Mouse (Mus musculus) liver, adult 2 months (tissue): ENCODE results near the gene Olfr1512. TPM values are rescaled to one million over a fixed set of nuclear protein-coding genes. Genes with fewer than 3 reads are reported as not detected.
A peak's percentile ranks its signal among the peaks of the same experiment; 100 is the strongest.

Experiments
- DNase-seq: peaks from one replicate; pipeline ENCODE4 v3.0.0-alpha.2; 2011; ENCODE audit warnings: low read depth, low spot score; ENCODE audit errors: extremely low read depth
- H3K27ac ChIP-seq: fragments of 200-500 bp; replicated peaks from 2 replicates; pipeline ENCODE4 v1.5.1; 2012; ENCODE audit warnings: low read depth, mild to moderate bottlenecking, control low read depth, inconsistent platforms, low read length; ENCODE audit not compliant: insufficient read depth
- H3K27me3 ChIP-seq: fragments of 200-500 bp; 2 replicates; pipeline ENCODE4 v1.6.1; 2012; ENCODE audit warnings: mild to moderate bottlenecking, moderate library complexity, low read length, inconsistent platforms; ENCODE audit not compliant: control insufficient read depth, insufficient read depth
- H3K36me3 ChIP-seq: fragments of 200-500 bp; 2 replicates; pipeline ENCODE4 v1.6.1; 2012; ENCODE audit warnings: low read length, inconsistent platforms; ENCODE audit not compliant: control insufficient read depth, insufficient read depth
- H3K4me1 ChIP-seq: fragments of 200-500 bp; 2 replicates; pipeline ENCODE4 v1.6.1; 2011; ENCODE audit warnings: low read length; ENCODE audit not compliant: control insufficient read depth, insufficient read depth
- H3K4me3 ChIP-seq: fragments of 200-500 bp; 2 replicates; pipeline ENCODE4 v1.5.1; 2011; ENCODE audit warnings: low read depth, mild to moderate bottlenecking, control low read depth, low read length, moderate library complexity; ENCODE audit not compliant: insufficient read depth
- H3K79me2 ChIP-seq: fragments of 200-500 bp; 2 replicates; pipeline ENCODE4 v1.6.1; 2012; ENCODE audit warnings: inconsistent platforms, mild to moderate bottlenecking, low read length, moderate library complexity; ENCODE audit not compliant: control insufficient read depth, insufficient read depth
- H3K9ac ChIP-seq: fragments of 200-500 bp; 2 replicates; pipeline ENCODE4 v1.6.1; 2012; ENCODE audit warnings: low read depth, mild to moderate bottlenecking, control low read depth, inconsistent platforms, low read length
- CTCF ChIP-seq: fragments of 200-500 bp; IDR thresholded peaks from 2 replicates; pipeline ENCODE4 v1.5.1; 2011; ENCODE audit warnings: low read depth, low read length, control low read depth
- POLR2A ChIP-seq: fragments of 200-500 bp; IDR thresholded peaks from 2 replicates; pipeline ENCODE4 v1.6.1; 2011; ENCODE audit warnings: low read length, control low read depth; ENCODE audit not compliant: insufficient read depth; ENCODE audit errors: extremely low read depth
- WGBS: fragments of 180-500 bp; shearing (Covaris S2); methylation state at CpG from one replicate; pipeline ENCODE4 v1.1.7; 2018; 5-methylcytosine and 5-hydroxymethylcytosine counted together
- polyA plus RNA-seq: library from polyadenylated mRNA; depleted of rRNA; stranded (reverse); fragments of >200 nt; gene quantifications from 2 replicates; pipeline ENCODE4 v1.2.3, GENCODE M21; 2012
- total RNA-seq: library from RNA; depleted of rRNA; stranded (reverse); fragments of >200 nt; gene quantifications from 2 replicates; pipeline ENCODE4 v1.2.3, GENCODE M21; 2014

The Olfr1512 gene
- total and polyA plus RNA-seq, 2 experiments: not detected

DNA sequence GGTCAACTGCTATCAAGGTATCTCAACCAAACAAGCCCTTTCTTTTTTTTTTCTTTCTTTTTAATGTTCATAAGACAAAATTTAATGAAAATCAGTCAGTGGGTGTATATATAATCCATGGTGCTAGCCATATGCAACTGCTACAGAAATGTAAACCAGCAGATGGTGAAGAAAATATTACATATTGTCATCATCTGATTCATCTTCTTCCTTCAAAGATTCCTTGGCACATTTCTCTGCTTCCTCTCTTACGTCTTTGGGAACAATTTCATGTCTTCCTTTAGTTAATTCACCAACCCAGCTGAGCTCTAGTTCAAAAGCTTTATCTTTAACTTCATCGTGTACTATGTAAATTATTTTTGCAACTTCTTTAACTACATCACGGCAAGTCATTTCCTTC is 10.2 kb downstream of the Olfr1512 start:
- Histone ChIP-seq H3K4me1 (no peaks in the 10 kb centered on the region), H3K4me3 (no peak overlapping the region), H3K79me2 (no peaks in the 10 kb centered on the region), H3K9ac (no peak overlapping the region), H3K36me3 (no peaks in the 10 kb centered on the region), H3K27ac (no peak overlapping the region), H3K27me3 (no peaks in the 10 kb centered on the region)
- no peak for DNase-seq
- TF ChIP-seq CTCF (no peak), POLR2A (no peak)
- WGBS: 82% methylated on average over 3 of the region's 3 CpGs

DNA sequence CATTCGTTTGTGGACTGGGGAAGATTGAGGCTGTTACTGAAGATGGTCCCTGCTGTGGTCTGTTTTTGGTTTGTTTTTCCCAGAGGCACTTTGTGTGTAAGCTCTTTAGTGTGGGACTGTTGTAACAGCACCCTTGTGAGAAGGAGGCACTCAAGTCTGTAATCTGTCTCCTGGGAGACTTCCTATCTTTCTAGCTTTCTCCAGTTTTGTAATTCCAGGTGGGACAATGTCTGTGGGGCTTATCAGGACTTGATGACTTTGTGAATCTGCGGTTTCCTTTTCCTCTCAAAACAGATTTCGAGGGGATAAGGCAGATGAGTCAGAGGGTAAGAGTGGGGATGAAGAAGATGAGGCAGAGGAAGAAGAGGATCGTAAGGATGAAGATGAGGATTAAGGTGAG is 22.7 kb downstream of the Olfr1512 start, which contains the start of gene Olfr1513:
Gene Olfr1513 (minus strand): TSS at position 101 of the 400 bp plus-strand sequence.
- no peak within 1 kb of the TSS for H3K27ac ChIP-seq
- H3K27me3 ChIP-seq: no peaks in the 10 kb centered on the region
- H3K36me3 ChIP-seq: no peaks in the 10 kb centered on the region
- H3K4me3 ChIP-seq: no peak within 1 kb of the TSS
- H3K79me2 ChIP-seq: no peaks in the 10 kb centered on the region
- 64% methylated on average over 4 of the region's 4 CpGs for WGBS
- TF ChIP-seq CTCF (no peak), POLR2A (no peak)
- DNase-seq: no peak
- no peak within 1 kb of the TSS for H3K9ac ChIP-seq
- no peaks in the 10 kb centered on the region for H3K4me1 ChIP-seq

DNA sequence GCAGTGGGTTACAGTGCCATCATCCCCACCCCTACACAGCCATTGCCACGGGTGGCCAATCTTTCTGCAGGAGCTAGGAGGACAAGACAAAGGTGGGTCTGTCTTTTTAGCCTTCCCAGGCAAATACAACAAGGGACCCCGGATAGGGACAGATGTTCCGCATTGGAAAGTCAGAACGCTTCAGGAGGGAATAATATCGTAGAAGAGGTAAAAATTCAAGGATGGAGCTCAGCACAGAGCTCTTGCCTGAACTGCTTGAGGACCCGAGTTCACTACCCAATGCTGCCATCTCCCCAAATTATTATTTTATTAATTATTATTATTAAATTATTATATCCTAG is 39.5 kb downstream of the Olfr1512 start:
- H3K79me2 ChIP-seq: no peaks in the 10 kb centered on the region
- H3K9ac ChIP-seq: no peak overlapping the region
- DNase-seq: no peak
- TF ChIP-seq POLR2A (no peak), CTCF (no peak)
- WGBS: 72% methylated on average over 6 of the region's 6 CpGs
- no peaks in the 10 kb centered on the region for H3K27me3 ChIP-seq
- no peaks in the 10 kb centered on the region for H3K4me1 ChIP-seq
- H3K36me3 ChIP-seq: no peaks in the 10 kb centered on the region
- no peak overlapping the region for H3K27ac ChIP-seq
- no peak overlapping the region for H3K4me3 ChIP-seq

DNA sequence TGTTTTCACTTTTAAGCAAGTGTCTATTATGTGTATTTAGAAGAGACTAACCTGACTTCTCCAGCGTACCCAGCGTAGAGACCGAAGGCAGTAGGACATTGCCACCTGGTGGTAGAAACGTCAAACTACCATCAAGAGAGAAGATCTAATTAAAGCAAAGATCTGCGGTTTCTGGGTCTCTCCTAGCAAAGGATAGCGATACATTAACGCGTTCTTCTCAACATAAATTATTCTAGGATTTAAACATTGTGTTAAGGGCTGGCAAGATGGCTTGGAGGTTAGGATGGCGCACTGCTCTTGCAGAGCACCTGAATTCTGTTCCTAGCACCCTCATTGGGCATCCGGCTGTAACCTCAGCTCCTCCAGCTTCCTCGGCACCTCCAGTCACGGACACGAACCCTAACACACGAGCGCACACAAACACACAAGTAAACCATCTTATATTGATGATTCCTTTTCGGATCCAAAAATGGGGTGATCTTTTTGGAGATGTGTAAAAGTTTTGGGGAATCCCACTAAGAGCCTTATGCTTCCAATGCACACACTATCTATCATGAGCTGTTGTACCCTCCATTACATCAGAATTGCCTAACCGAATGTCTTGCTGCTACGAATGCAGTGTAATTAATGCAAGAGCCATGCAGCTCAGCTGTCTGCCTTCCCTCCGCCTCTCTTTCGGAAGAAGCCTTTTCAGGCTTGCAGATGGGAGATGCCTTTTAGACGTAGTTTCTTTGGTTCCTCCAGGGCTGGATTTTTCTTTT is 40.0 kb downstream of the Olfr1512 start:
- Histone ChIP-seq H3K4me1 (no peaks in the 10 kb centered on the region), H3K79me2 (no peaks in the 10 kb centered on the region)

DNA sequence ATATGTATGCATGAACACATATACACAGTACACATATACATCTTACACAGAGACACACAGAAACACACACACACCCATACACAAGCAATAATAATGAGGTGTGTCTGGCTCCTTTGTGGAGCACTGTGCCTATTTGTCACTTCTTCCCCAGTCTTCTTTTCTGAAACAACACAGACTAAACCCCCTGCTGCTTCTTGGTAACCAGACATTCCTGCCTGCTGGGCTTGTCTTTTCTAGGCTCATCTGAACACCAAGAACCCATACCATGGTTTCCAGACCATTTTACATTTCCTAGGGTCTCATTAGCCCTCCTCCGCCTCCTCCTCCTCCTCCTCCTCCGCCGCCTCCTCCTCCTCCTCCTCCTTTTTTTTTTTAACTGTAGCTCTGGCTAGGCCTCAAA is 46.8 kb downstream of the Olfr1512 start:
- Histone ChIP-seq H3K27me3 (peaks cover 7% of the 10 kb centered on the region; the same call in 1 of the 2 replicates), H3K9ac (no peak overlapping the region), H3K4me3 (no peak overlapping the region), H3K79me2 (no peaks in the 10 kb centered on the region), H3K4me1 (peaks cover 2% of the 10 kb centered on the region; the same call in 1 of the 2 replicates), H3K36me3 (no peaks in the 10 kb centered on the region), H3K27ac (no peak overlapping the region)
- DNase-seq: no peak
- TF ChIP-seq CTCF (no peak), POLR2A (no peak)
- WGBS: 76% methylated on average over 3 of the region's 3 CpGs

More for the DNA sequence above, 40.0 kb downstream of the Olfr1512 start:
- H3K27ac ChIP-seq: no peak overlapping the region
- H3K9ac ChIP-seq: no peak overlapping the region
- no peaks in the 10 kb centered on the region for H3K27me3 ChIP-seq
- TF ChIP-seq CTCF (peak; percentile 69), POLR2A (no peak)
- no peak overlapping the region for H3K4me3 ChIP-seq
- peak; percentile 62 for DNase-seq
- WGBS: 25% methylated on average over 21 of the region's 21 CpGs
- no peaks in the 10 kb centered on the region for H3K36me3 ChIP-seq

DNA sequence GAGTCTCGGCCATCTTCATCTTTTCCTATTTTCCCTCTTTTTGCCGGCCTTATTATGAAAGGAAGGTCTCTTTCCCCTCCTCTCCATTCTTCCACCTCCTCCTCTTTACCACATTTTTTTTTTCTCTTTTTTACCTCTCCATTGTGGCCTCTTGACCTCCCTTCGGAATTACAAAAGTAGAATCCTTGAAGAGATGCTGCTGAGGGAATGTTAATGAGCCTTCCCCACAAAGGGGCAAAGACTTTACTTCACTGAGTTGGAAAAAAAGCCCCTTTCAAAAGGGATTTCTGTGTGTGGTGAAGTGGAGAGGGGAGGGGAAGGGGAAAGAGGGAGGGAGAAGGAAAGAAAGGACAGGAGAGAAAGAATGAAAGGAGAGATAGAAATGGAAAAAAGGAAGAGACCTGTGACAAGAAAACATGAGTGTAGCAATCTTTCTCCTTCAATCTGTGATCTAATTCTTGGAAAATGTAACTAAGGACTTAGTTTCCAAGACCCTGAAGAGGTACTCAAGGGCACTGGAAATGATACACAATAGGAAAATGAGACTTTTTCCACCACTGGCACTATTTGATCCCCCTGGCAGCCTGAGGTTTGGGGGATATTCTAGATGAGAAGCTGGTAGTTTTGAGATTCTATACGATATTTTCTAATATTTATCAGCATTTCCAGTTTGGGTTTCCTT is 47.8 kb downstream of the Olfr1512 start:
- WGBS: 44% methylated on average over 4 of the region's 4 CpGs

More for the DNA sequence above, 47.8 kb downstream of the Olfr1512 start:
- Histone ChIP-seq H3K27ac (no peak overlapping the region), H3K79me2 (no peaks in the 10 kb centered on the region), H3K4me1 (peaks cover 2% of the 10 kb centered on the region; the same call in 1 of the 2 replicates), H3K9ac (no peak overlapping the region), H3K36me3 (no peaks in the 10 kb centered on the region), H3K27me3 (peaks cover 7% of the 10 kb centered on the region; the same call in 1 of the 2 replicates), H3K4me3 (no peak overlapping the region)
- TF ChIP-seq POLR2A (no peak), CTCF (no peak)
- DNase-seq: no peak
